Mouse (Mus musculus): ENCODE measurements around the gene Prr5l. TPM values are rescaled to one million over a fixed set of nuclear protein-coding genes. Genes with fewer than 3 reads are reported as not detected.

Prr5l gene
- polyA plus RNA-seq, 1 experiment: 9.2 TPM

GRCm38 (mm10) chr2:101860920-101861485 is 21.8 kb downstream of the Prr5l start:
- no peak for DNase-seq

DNA sequence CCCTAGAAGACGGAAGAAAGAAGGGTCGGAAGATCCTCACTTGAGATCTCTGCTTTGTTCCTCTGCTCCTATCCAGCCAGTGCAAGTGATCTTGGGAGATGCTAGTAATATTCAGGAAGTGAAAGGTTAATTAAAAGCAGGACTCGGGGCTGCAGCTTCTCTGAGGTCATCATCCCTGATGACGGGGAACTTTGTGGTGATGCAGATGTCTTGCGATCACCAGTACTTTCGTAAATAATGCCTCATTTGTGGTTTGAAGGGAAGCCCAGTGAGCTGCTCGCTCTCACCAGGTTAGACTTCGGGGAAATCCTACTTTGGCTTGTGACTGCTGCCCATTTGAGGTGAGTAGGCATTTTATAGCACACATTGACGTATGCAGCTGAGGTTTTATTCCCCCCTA is 26.7 kb downstream of the Prr5l start:
- Histone ChIP-seq H3K36me3 (ENCODE audit: control insufficient read depth, insufficient read depth, low read length) (no peaks in the 10 kb centered on the region), H3K4me3 (ENCODE audit: control insufficient read depth, insufficient read depth, low read length) (no peak overlapping the region), H3K27me3 (ENCODE audit: control insufficient read depth, insufficient read depth, low read length) (no peaks in the 10 kb centered on the region), H3K4me1 (replicated peaks; ENCODE audit: control insufficient read depth, insufficient read depth, low read length) (no peaks in the 10 kb centered on the region), H3K27ac (ENCODE audit: control insufficient read depth, insufficient read depth, low read length) (no peak overlapping the region)
- no peak for TF ChIP-seq POLR2A (IDR thresholded peaks at IDR 0.05; ENCODE audit: control insufficient read depth, extremely low read depth, insufficient read depth, low read length, poor library complexity)
- no peak for TF ChIP-seq CTCF (IDR thresholded peaks at IDR 0.05; ENCODE audit: borderline replicate concordance, control insufficient read depth, extremely low read depth, insufficient read depth, low read length, poor library complexity)
- WGBS: 55% methylated on average over 9 of the region's 9 CpGs
- DNase-seq: no peak

More at GRCm38 (mm10) chr2:101860920-101861485, 21.8 kb downstream of the Prr5l start:
- no peaks in the 10 kb centered on the region for H3K36me3 ChIP-seq (ENCODE audit: control insufficient read depth, insufficient read depth, low read length)
- H3K27ac ChIP-seq (ENCODE audit: control insufficient read depth, insufficient read depth, low read length): no peak overlapping the region
- 95% methylated on average over 3 of the region's 3 CpGs for WGBS
- H3K4me3 ChIP-seq (ENCODE audit: control insufficient read depth, insufficient read depth, low read length): no peak overlapping the region
- TF ChIP-seq CTCF (IDR thresholded peaks at IDR 0.05; ENCODE audit: borderline replicate concordance, control insufficient read depth, extremely low read depth, insufficient read depth, low read length, poor library complexity) (no peak), POLR2A (IDR thresholded peaks at IDR 0.05; ENCODE audit: control insufficient read depth, extremely low read depth, insufficient read depth, low read length, poor library complexity) (no peak)
- H3K27me3 ChIP-seq (ENCODE audit: control insufficient read depth, insufficient read depth, low read length): no peaks in the 10 kb centered on the region
- H3K4me1 ChIP-seq (replicated peaks; ENCODE audit: control insufficient read depth, insufficient read depth, low read length): no peaks in the 10 kb centered on the region

GRCm38 (mm10) chr2:101854792-101855191 is 28.0 kb downstream of the Prr5l start:
- 86% methylated on average over 7 of the region's 7 CpGs for WGBS
- no peak overlapping the region for H3K27ac ChIP-seq (ENCODE audit: control insufficient read depth, insufficient read depth, low read length)
- H3K27me3 ChIP-seq (ENCODE audit: control insufficient read depth, insufficient read depth, low read length): no peaks in the 10 kb centered on the region
- H3K4me1 ChIP-seq (replicated peaks; ENCODE audit: control insufficient read depth, insufficient read depth, low read length): no peaks in the 10 kb centered on the region
- TF ChIP-seq CTCF (IDR thresholded peaks at IDR 0.05; ENCODE audit: borderline replicate concordance, control insufficient read depth, extremely low read depth, insufficient read depth, low read length, poor library complexity) (no peak), POLR2A (IDR thresholded peaks at IDR 0.05; ENCODE audit: control insufficient read depth, extremely low read depth, insufficient read depth, low read length, poor library complexity) (no peak)
- H3K4me3 ChIP-seq (ENCODE audit: control insufficient read depth, insufficient read depth, low read length): no peak overlapping the region
- H3K36me3 ChIP-seq (ENCODE audit: control insufficient read depth, insufficient read depth, low read length): no peaks in the 10 kb centered on the region
- DNase-seq: no peak

GRCm38 (mm10) chr2:101842756-101843155 is 40.1 kb downstream of the Prr5l start:
- no peaks in the 10 kb centered on the region for H3K36me3 ChIP-seq (ENCODE audit: control insufficient read depth, insufficient read depth, low read length)
- no peak overlapping the region for H3K4me3 ChIP-seq (ENCODE audit: control insufficient read depth, insufficient read depth, low read length)
- no peaks in the 10 kb centered on the region for H3K27me3 ChIP-seq (ENCODE audit: control insufficient read depth, insufficient read depth, low read length)
- WGBS: 95% methylated on average over 7 of the region's 7 CpGs
- no peaks in the 10 kb centered on the region for H3K4me1 ChIP-seq (replicated peaks; ENCODE audit: control insufficient read depth, insufficient read depth, low read length)
- no peak for TF ChIP-seq POLR2A (IDR thresholded peaks at IDR 0.05; ENCODE audit: control insufficient read depth, extremely low read depth, insufficient read depth, low read length, poor library complexity)
- TF ChIP-seq CTCF (IDR thresholded peaks at IDR 0.05; ENCODE audit: borderline replicate concordance, control insufficient read depth, extremely low read depth, insufficient read depth, low read length, poor library complexity): no peak
- H3K27ac ChIP-seq (ENCODE audit: control insufficient read depth, insufficient read depth, low read length): no peak overlapping the region
- DNase-seq: no peak

- Histone ChIP-seq H3K27me3 (ENCODE audit: control insufficient read depth, insufficient read depth, low read length) (no peaks in the 10 kb centered on the region), H3K27ac (ENCODE audit: control insufficient read depth, insufficient read depth, low read length) (no peak overlapping the region), H3K36me3 (ENCODE audit: control insufficient read depth, insufficient read depth, low read length) (no peaks in the 10 kb centered on the region), H3K4me3 (ENCODE audit: control insufficient read depth, insufficient read depth, low read length) (no peak overlapping the region), H3K4me1 (replicated peaks; ENCODE audit: control insufficient read depth, insufficient read depth, low read length) (no peaks in the 10 kb centered on the region)
- 16% methylated on average over 9 of the region's 9 CpGs for WGBS
- TF ChIP-seq POLR2A (IDR thresholded peaks at IDR 0.05; ENCODE audit: control insufficient read depth, extremely low read depth, insufficient read depth, low read length, poor library complexity): no peak
- no peak for TF ChIP-seq CTCF (IDR thresholded peaks at IDR 0.05; ENCODE audit: borderline replicate concordance, control insufficient read depth, extremely low read depth, insufficient read depth, low read length, poor library complexity)
- no peak for DNase-seq
These were observed 47.9 kb downstream of the Prr5l start for GRCm38 (mm10) chr2:101834816-101835523.

- WGBS: 94% methylated on average over 9 of the region's 9 CpGs
These were observed 50.5 kb downstream of the Prr5l start for GRCm38 (mm10) chr2:101832361-101832760.

More at GRCm38 (mm10) chr2:101832361-101832760, 50.5 kb downstream of the Prr5l start:
- no peaks in the 10 kb centered on the region for H3K36me3 ChIP-seq (ENCODE audit: control insufficient read depth, insufficient read depth, low read length)
- no peak overlapping the region for H3K4me3 ChIP-seq (ENCODE audit: control insufficient read depth, insufficient read depth, low read length)
- no peak overlapping the region for H3K27ac ChIP-seq (ENCODE audit: control insufficient read depth, insufficient read depth, low read length)
- H3K4me1 ChIP-seq (replicated peaks; ENCODE audit: control insufficient read depth, insufficient read depth, low read length): no peaks in the 10 kb centered on the region
- H3K27me3 ChIP-seq (ENCODE audit: control insufficient read depth, insufficient read depth, low read length): no peaks in the 10 kb centered on the region
- no peak for TF ChIP-seq CTCF (IDR thresholded peaks at IDR 0.05; ENCODE audit: borderline replicate concordance, control insufficient read depth, extremely low read depth, insufficient read depth, low read length, poor library complexity)
- TF ChIP-seq POLR2A (IDR thresholded peaks at IDR 0.05; ENCODE audit: control insufficient read depth, extremely low read depth, insufficient read depth, low read length, poor library complexity): no peak
- no peak for DNase-seq

Data from thymus, adult 2 months (tissue).